Mouse (Mus musculus) spleen, adult 2 months (tissue): Measurements from ENCODE around the gene Sct. TPM values are rescaled to one million over a fixed set of nuclear protein-coding genes. Genes with fewer than 3 reads are reported as not detected.

Experiments used
- DNase-seq, 2 experiments: peaks; one replicate each; pipeline versions ENCODE4 v3.0.0 to v3.0.0-alpha.2; 2012 to 2021; ENCODE audit warnings: low spot score in 2 of 2, low read depth in 1 of 2
- H3K27ac ChIP-seq: fragments of 200-500 bp; 2 replicates; pipeline ENCODE4 v1.5.1; 2012; ENCODE audit warnings: low read length, inconsistent platforms; ENCODE audit not compliant: insufficient read depth
- H3K27me3 ChIP-seq: fragments of 200-500 bp; 2 replicates; pipeline ENCODE4 v1.6.1; 2012; ENCODE audit warnings: mild to moderate bottlenecking, moderate library complexity, low read length, inconsistent platforms; ENCODE audit not compliant: control insufficient read depth, insufficient read depth
- H3K36me3 ChIP-seq: fragments of 200-500 bp; 2 replicates; pipeline ENCODE4 v1.6.1; 2012; ENCODE audit warnings: mild to moderate bottlenecking, low read length, inconsistent platforms; ENCODE audit not compliant: control insufficient read depth, insufficient read depth
- H3K4me1 ChIP-seq: fragments of 200-500 bp; 2 replicates; pipeline ENCODE4 v1.6.1; 2011; ENCODE audit warnings: inconsistent platforms; ENCODE audit not compliant: control insufficient read depth, insufficient read depth, insufficient read length
- H3K4me3 ChIP-seq: fragments of 200-500 bp; 2 replicates; pipeline ENCODE4 v1.5.1; 2011; ENCODE audit warnings: mild to moderate bottlenecking, inconsistent platforms; ENCODE audit not compliant: insufficient read depth, insufficient read length; ENCODE audit errors: extremely low read depth
- CTCF ChIP-seq: fragments of 200-500 bp; IDR thresholded peaks from 2 replicates; pipeline ENCODE4 v1.5.1; 2011; ENCODE audit warnings: mild to moderate bottlenecking, inconsistent platforms; ENCODE audit not compliant: insufficient read depth, insufficient read length, insufficient replicate concordance; ENCODE audit errors: extremely low read depth
- POLR2A ChIP-seq: fragments of 200-500 bp; IDR thresholded peaks from 2 replicates; pipeline ENCODE4 v1.6.1; 2011; ENCODE audit warnings: low read depth, low read length, inconsistent platforms
- WGBS: fragments of 180-500 bp; shearing (Covaris S2); methylation state at CpG from one replicate; pipeline ENCODE4 v1.1.7; 2018; 5-methylcytosine and 5-hydroxymethylcytosine counted together
- polyA plus RNA-seq: library from polyadenylated mRNA; depleted of rRNA; stranded (reverse); fragments of >200 nt; gene quantifications from 2 replicates; pipeline ENCODE4 v1.2.3, GENCODE M21; 2012

Sct gene
- polyA plus RNA-seq, 1 experiment, result 1.6 TPM

DNA sequence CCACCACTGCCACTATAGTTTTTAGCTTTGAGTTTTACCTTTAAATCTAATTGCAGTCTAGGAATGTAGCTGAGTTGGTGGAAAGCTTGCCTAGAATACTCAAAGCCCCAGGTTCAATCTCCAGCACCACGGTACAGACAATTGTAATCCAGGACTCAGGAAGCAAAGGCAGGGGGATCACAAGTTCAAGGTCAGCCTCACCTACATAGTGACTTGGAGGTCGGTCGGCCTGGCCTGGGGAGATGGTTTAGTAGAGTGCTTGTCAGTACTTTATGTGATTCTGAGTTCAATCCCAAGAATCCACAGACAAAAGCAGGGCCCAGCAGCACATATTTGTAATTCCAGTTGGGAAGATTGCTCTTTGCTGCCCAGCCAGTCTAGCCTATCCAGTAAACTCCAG is 9.1 kb upstream of the Sct start:
- H3K27ac ChIP-seq, result no peak overlapping the region
- no peaks in the 10 kb centered on the region for H3K36me3 ChIP-seq
- WGBS, result 88% methylated on average over 3 of the region's 3 CpGs
- DNase-seq, result no peak
- peaks cover 10% of the 10 kb centered on the region for H3K27me3 ChIP-seq
- TF ChIP-seq POLR2A (no peak), CTCF (no peak)
- peaks cover 3% of the 10 kb centered on the region; the same call in 1 of the 2 replicates for H3K4me1 ChIP-seq
- H3K4me3 ChIP-seq, result no peak overlapping the region

DNA sequence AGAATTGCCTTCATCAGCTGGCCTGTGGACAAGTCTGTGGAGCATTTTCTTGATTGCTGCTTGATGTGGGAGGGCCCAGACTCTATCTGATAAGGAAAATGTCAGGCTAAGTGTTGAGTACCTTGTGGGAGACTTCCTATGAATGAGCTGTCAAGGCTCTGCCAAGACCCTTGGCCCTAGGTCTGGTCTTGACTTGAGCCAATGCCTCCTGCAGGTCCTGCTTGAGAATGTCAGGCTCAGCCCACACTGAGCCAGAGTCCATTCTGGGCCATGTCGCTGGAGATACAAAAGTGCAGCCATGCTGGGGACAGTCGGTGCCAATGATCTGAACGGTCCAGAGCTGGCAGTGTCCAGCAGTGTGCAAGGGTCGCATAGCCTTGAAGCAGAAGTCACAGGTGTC is 3.8 kb upstream of the Sct start:
- H3K27ac ChIP-seq, result no peak overlapping the region
- H3K4me3 ChIP-seq, result no peak overlapping the region
- peaks cover 5% of the 10 kb centered on the region; the same call in 1 of the 2 replicates for H3K27me3 ChIP-seq
- TF ChIP-seq CTCF (no peak), POLR2A (no peak)
- no peak for DNase-seq
- 88% methylated on average over 4 of the region's 4 CpGs for WGBS
- H3K4me1 ChIP-seq, result 0 out of 2 replicates have a peak, but pooled peaks cover 6% of the 10 kb centered on the region
- H3K36me3 ChIP-seq, result no peaks in the 10 kb centered on the region

DNA sequence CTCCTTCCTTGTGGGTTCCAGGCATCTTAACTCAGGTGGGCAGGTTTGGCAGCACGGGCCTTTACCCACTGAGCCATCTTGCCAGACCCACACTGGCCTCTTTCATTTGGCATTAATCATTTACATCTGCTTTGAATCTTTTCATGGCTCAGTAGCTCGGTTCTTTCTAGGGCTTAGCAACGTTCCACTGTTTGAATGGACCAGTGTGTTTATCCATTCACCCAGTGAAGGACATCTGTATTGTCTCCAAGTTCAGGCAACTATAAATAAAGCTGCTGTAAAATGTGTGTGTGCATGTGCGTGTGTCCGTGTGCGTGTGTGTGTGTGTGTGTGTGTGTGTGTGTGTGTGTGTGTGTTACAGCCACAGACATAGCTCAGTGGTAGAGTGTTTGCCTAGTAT is 2.5 kb upstream of the Sct start:
- no peak overlapping the region for H3K4me3 ChIP-seq
- no peak for TF ChIP-seq POLR2A
- TF ChIP-seq CTCF, result no peak
- no peak overlapping the region for H3K27ac ChIP-seq
- no peaks in the 10 kb centered on the region for H3K36me3 ChIP-seq
- H3K27me3 ChIP-seq, result peaks cover 5% of the 10 kb centered on the region; the same call in 1 of the 2 replicates
- 80% methylated on average over 6 of the region's 6 CpGs for WGBS
- no peak for DNase-seq
- H3K4me1 ChIP-seq, result 0 out of 2 replicates have a peak, but pooled peaks cover 6% of the 10 kb centered on the region

DNA sequence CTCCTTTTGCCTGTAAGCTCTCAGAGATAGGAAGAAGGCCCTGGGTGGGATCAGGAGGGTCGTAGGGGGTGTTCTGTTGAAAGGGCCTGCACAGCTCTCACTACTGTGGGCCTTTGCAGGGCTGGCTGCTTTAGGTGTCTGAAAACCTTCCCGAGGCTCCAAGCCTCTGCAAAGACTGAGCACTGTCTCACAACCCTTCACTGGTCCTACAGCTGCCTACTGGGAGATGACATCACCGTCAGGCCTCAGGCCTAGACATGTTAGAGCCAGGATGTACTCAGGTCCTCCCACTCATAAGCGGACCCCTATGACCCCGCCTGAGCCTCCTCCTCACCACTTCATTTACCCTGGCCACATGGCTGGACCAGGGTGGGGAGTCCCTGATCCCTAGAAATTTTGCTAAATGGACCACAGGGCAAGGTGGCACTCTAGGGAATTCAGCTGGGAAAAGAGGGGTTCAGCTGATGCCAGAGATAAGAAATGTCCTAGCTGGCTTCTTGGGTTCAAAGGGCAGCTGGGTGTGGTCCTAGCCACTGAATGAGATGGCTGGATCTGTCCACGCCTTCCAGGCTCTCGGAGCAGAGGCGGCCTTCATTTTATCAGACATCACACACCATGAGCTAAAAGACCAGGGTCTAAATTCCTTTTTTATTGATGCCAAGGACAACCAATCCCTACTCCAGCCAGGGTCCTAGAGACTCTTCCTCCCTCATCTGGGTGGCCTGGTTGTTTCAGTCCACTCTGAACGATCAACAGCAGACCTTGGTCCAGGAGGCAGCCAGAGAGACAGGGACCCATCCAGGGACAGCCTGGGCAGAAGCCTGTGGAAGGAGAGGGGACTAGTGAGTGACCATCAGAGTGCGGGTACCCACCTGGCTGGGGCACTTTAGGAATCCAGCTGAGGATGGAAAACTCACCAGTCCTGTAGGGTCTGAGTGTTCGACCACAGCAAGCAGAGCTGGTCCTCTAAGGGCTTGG is 943 bp downstream of the Sct start:
- H3K4me1 ChIP-seq, result peaks cover 18% of the 10 kb centered on the region; the same call in 1 of the 2 replicates
- H3K36me3 ChIP-seq, result no peaks in the 10 kb centered on the region
- WGBS, result 90% methylated on average over 11 of the region's 11 CpGs
- H3K27me3 ChIP-seq, result peaks cover 5% of the 10 kb centered on the region; the same call in 1 of the 2 replicates
- DNase-seq, result no peak
- H3K27ac ChIP-seq, result no peak overlapping the region
- TF ChIP-seq POLR2A, result no peak
- TF ChIP-seq CTCF, result no peak
- H3K4me3 ChIP-seq, result no peak overlapping the region

GRCm38 (mm10) chr7:141276546-141276945 is 2.4 kb downstream of the Sct start, which contains the start of gene Cdhr5:
Cdhr5 (minus strand) TSS chr7:141276786.
- H3K27me3 ChIP-seq, result peaks cover 5% of the 10 kb centered on the region; the same call in 1 of the 2 replicates
- TF ChIP-seq POLR2A (no peak), CTCF (no peak)
- no peaks in the 10 kb centered on the region for H3K36me3 ChIP-seq
- WGBS, result 69% methylated on average over 11 of the region's 11 CpGs
- H3K27ac ChIP-seq, result no peak within 1 kb of the TSS
- DNase-seq, result peak in 1 of 2 experiments; percentile 28
- peaks cover 18% of the 10 kb centered on the region; the same call in 1 of the 2 replicates for H3K4me1 ChIP-seq
- H3K4me3 ChIP-seq, result no peak within 1 kb of the TSS

- TF ChIP-seq POLR2A, result no peak
- TF ChIP-seq CTCF, result no peak
- Histone ChIP-seq H3K27ac (no peak overlapping the region), H3K4me3 (no peak overlapping the region), H3K27me3 (peaks cover 7% of the 10 kb centered on the region; the same call in 1 of the 2 replicates), H3K4me1 (peaks cover 18% of the 10 kb centered on the region; the same call in 1 of the 2 replicates), H3K36me3 (no peaks in the 10 kb centered on the region)
- DNase-seq, result no peak
- 56% methylated on average over 9 of the region's 9 CpGs for WGBS
These were observed 3.6 kb downstream of the Sct start for GRCm38 (mm10) chr7:141275356-141275755.

DNA sequence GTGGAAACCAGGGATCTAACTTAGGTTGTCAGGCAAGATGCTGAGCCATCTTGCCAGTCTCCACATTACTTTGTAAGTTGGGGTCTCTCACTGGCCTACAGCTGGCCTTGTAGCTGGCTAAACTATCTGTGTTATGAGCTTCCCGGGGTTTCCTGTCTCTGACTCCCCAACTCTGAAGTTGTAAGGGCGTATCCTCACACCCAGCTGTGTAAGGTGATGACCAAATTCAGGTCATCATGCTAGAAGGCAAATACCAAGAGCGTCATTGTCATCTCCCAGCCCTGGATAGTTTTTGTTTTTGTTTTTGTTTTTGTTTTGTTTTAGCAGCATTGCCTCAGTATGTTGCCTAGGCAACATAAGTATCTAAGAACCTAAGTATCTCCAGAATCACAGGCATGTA is 8.3 kb downstream of the Sct start:
- WGBS, result 87% methylated on average over 3 of the region's 3 CpGs
- Histone ChIP-seq H3K4me3 (no peak overlapping the region), H3K4me1 (peaks cover 13% of the 10 kb centered on the region), H3K27ac (no peak overlapping the region), H3K36me3 (no peaks in the 10 kb centered on the region), H3K27me3 (0 out of 2 replicates have a peak, but pooled peaks cover 2% of the 10 kb centered on the region)
- TF ChIP-seq CTCF (no peak), POLR2A (no peak)
- DNase-seq, result no peak
